Mouse (Mus musculus): ENCODE results near the gene Dnajc1.

The Dnajc1 gene

GRCm38 (mm10) chr2:18392331-18393021, at the start of gene Dnajc1:
Gene Dnajc1 (minus strand): TSS chr2:18392830.
- peak; percentile 95 to 97 for DNase-seq

GRCm38 (mm10) chr2:18441871-18442270, 49.2 kb upstream of the Dnajc1 start:
- DNase-seq, result peak in 1 of 2 experiments; percentile 15

- DNase-seq, result no peak
Observed at GRCm38 (mm10) chr2:18415242-18415641, 22.6 kb upstream of the Dnajc1 start.

- no peak for DNase-seq
Observed at GRCm38 (mm10) chr2:18403679-18404078, 11.0 kb upstream of the Dnajc1 start.

GRCm38 (mm10) chr2:18401771-18402170, 9.1 kb upstream of the Dnajc1 start:
- no peak for DNase-seq

- DNase-seq, result no peak
Observed at GRCm38 (mm10) chr2:18393022-18393519, 441 bp upstream of the Dnajc1 start.

GRCm38 (mm10) chr2:18391861-18392260, 769 bp downstream of the Dnajc1 start:
- no peak for DNase-seq

- DNase-seq, result no peak
Observed at GRCm38 (mm10) chr2:18389631-18390030, 3.0 kb downstream of the Dnajc1 start.

- no peak for DNase-seq
Observed at GRCm38 (mm10) chr2:18381662-18382061, 11.0 kb downstream of the Dnajc1 start.

- no peak for DNase-seq
Observed at GRCm38 (mm10) chr2:18372400-18373182, 20.0 kb downstream of the Dnajc1 start.

- DNase-seq, result no peak
Observed at GRCm38 (mm10) chr2:18370794-18371498, 21.7 kb downstream of the Dnajc1 start.

- no peak for DNase-seq
Observed at GRCm38 (mm10) chr2:18364402-18364801, 28.2 kb downstream of the Dnajc1 start.

- DNase-seq, result no peak
Observed at GRCm38 (mm10) chr2:18355293-18355692, 37.3 kb downstream of the Dnajc1 start.

- DNase-seq, result peak in 1 of 2 experiments; percentile 8
Observed at GRCm38 (mm10) chr2:18352620-18353019, 40.0 kb downstream of the Dnajc1 start.

- no peak for DNase-seq
Observed at GRCm38 (mm10) chr2:18343464-18343863, 49.2 kb downstream of the Dnajc1 start.

- no peak for DNase-seq
Observed at GRCm38 (mm10) chr2:18318671-18319070, 74.0 kb downstream of the Dnajc1 start.

- DNase-seq, result no peak
Observed at GRCm38 (mm10) chr2:18317503-18318281, 74.9 kb downstream of the Dnajc1 start.

- no peak for DNase-seq
Observed at GRCm38 (mm10) chr2:18316909-18317308, 75.7 kb downstream of the Dnajc1 start.

GRCm38 (mm10) chr2:18310261-18311104, 82.1 kb downstream of the Dnajc1 start:
- no peak for DNase-seq

GRCm38 (mm10) chr2:18307440-18308305, 85.0 kb downstream of the Dnajc1 start:
- no peak for DNase-seq

Measured in kidney, postnatal 4 days (tissue).